Mouse (Mus musculus) CH12.LX (cell line): ENCODE data around the gene Xpnpep3.

Source experiments
- CTCF ChIP-seq, 2 experiments: IDR thresholded peaks in 1 of 2; conservative IDR thresholded peaks in 1 of 2; 2 replicates each; pipeline ENCODE4 v1.5.1; 2011 to 2012; ENCODE audit warnings: low read depth in 2 of 2, low read length in 2 of 2, improper control_type of control experiment in 1 of 2, inconsistent platforms in 1 of 2, mild to moderate bottlenecking in 1 of 2, moderate library complexity in 1 of 2
- GABPA ChIP-seq: IDR thresholded peaks from 2 replicates; pipeline ENCODE4 v1.6.1; 2012; ENCODE audit warnings: low read depth, low read length, improper control_type of control experiment, inconsistent platforms; ENCODE audit not compliant: insufficient replicate concordance
- MAFK ChIP-seq: IDR thresholded peaks from 2 replicates; pipeline ENCODE4 v1.6.1; 2011; ENCODE audit warnings: low read length, improper control_type of control experiment; ENCODE audit not compliant: insufficient replicate concordance
- ZC3H11A ChIP-seq: IDR thresholded peaks from 2 replicates; pipeline ENCODE4 v1.6.1; 2012; ENCODE audit warnings: low read depth, mild to moderate bottlenecking, inconsistent platforms, low read length, improper control_type of control experiment

GRCm38 (mm10) chr15:81465901-81466737 is 66.2 kb downstream of the Xpnpep3 start, which contains the start of gene Rbx1:
- TF ChIP-seq MAFK (no peak), ZC3H11A (no peak), CTCF (conservative IDR thresholded peaks at IDR 0.05 in 1 of 2, IDR thresholded peaks at IDR 0.05 in 1 of 2; ENCODE audit: low read depth in 2 of 2, low read length in 2 of 2) (no peak), GABPA (no peak)
